Mouse (Mus musculus): ENCODE measurements at regions not wholly inside any gene's neighbourhood (a gene's known extent, or its start where the extent isn't known, plus 50 kb on each side); places are given as distances from the start of the nearest gene placed in this dataset.

- DNase-seq (ENCODE audit: extremely low spot score) = no peak
Measured at GRCm38 (mm10) chr7:137879296-137879695, 441.9 kb downstream of the Glrx3 start.

GRCm38 (mm10) chr7:137882876-137883275 lies 445.5 kb downstream of the Glrx3 start:
- DNase-seq (ENCODE audit: extremely low spot score) = no peak

GRCm38 (mm10) chr7:137883701-137884100 lies 446.3 kb downstream of the Glrx3 start:
- no peak for DNase-seq (ENCODE audit: extremely low spot score)

DNA sequence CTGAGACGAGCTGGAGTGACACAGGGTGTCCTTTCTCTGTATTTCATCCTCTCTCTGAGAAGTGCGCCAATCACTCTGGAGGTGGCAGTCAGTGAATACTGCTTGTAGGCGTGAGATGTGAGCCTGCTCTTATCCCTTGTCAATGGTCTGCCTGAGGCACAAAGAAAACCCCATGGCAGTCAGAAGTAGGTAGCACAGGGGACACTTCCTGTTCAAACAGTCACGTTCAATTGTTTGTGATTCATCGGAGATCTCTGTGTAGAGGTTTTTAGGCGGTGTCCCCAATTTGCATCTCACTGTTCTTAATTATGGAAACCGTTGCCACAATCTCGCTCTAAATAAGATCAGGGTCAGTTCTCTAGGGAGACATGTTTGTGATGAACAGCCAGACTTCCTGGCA lies 447.7 kb downstream of the Glrx3 start:
- no peak for DNase-seq (ENCODE audit: extremely low spot score)

DNA sequence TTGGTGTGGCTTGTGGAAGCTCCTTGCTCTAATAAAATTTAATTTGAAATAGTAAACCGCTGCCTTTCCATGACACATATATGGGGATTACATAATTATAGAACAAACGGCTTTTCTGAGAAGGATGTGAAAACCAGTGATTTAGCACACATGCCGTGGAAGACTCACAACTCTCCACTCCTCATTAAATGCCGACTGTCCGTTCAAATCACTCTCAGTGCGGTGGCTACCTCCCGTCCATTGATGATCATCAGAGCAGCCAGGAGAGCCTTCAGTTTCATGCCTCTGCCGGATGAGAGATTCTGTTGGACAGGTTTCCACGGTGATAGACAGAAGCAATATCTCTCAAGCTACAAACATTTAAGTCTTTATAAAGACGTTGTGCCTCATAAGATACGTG lies 451.3 kb downstream of the Glrx3 start:
- DNase-seq (ENCODE audit: extremely low spot score) = no peak

DNA sequence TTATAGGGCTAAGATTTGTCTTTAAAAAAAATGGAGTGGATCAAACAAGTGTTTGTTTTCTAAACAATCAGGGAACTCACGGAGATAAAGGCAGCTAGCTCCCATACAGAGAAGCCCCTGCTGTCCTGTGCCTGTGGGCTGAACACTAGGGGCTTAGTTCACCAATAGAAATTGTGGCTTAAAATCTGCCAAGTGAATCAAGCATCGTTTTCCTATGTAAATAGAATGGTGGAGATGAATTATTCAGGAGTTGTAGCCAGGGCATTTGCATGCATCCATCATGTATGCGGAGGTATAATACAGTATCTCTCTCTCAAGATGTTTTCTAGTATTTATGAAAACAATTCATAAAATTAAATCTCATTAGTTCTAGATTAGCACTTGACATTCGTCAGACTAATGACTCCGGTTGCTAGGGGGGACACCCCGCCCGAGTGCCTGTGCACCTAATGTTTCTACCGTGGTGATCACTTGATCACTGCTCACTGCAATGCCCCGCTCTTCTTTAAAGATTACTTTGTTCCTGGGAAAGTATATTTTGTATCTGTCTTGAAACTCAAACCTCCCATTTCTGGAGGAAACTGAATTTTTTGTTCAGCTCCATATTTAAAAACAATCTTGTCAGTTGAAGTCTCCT lies 469.1 kb downstream of the Glrx3 start:
- no peak for DNase-seq (ENCODE audit: extremely low spot score)

DNA sequence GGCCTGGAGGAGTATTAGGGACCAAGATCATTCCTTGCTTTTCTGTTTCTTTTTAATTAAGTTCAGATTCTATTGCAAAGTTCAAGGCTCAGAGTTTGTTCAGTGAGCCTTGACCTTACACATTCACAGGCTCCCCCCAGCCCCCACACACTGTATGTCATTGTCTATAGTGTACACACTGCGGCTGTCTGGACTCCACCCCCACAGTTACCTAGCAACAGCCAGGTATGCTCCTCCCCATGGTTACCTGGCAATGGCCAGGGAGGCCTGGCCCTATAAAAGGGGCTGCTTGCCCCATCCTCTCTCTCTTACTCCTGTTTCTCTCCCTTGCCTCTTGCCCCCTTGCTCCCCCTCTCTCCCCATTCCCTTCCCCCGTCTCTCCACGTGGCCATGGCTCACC lies 472.0 kb downstream of the Glrx3 start:
- DNase-seq (ENCODE audit: extremely low spot score) = no peak

DNA sequence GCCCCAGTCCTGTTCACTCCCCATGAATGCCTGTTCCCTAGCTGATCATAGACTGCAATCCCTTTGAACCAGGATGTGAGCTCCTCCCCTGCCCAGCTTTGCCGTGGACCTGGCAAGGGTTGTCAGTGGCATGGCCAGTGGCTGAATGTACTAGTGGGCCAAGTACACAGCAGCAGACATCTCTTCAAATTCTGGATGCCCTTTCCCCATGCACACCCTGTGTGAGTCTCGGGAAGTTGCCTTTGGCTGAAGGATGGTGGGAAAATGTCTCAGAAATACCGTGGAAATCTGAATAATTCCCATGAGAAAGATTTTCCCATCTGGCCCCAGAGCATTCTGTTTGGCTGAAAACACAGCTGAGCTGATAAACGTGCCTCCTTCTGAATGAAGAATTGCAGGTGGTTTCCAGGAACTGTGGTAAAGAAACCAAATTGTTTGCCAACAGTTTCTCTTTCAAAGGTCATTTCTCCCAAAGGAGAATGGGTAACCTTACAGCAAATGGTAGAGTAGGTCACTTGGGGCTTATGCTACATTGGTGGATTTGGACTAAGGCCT lies 476.2 kb downstream of the Glrx3 start:
- no peak for DNase-seq (ENCODE audit: extremely low spot score)

DNA sequence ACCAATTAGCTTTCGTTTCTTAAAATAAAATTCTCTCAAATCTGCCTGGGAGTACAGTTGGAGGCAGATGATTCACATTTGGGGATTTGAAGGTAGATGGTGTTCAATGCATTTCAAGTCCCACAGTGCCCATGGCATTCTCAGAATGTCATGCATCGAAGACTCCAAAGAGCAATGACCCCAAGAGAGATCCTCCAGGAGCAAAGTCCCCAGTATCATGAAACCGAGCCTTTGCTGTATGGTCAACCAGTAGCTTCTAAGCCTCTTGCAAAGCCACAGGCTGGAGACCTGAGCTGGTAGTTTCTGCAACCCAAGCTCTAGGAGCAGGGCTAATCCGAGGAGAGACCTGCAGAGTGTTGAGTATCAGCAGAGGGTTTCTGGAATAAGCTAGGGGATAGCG lies 477.1 kb downstream of the Glrx3 start:
- DNase-seq (ENCODE audit: extremely low spot score) = no peak

- DNase-seq (ENCODE audit: extremely low spot score) = no peak
Measured at GRCm38 (mm10) chr7:137916351-137916750, 478.9 kb downstream of the Glrx3 start.

- no peak for DNase-seq (ENCODE audit: extremely low spot score)
Measured at GRCm38 (mm10) chr7:137924464-137925167, 472.9 kb downstream of the Tcerg1l start.

DNA sequence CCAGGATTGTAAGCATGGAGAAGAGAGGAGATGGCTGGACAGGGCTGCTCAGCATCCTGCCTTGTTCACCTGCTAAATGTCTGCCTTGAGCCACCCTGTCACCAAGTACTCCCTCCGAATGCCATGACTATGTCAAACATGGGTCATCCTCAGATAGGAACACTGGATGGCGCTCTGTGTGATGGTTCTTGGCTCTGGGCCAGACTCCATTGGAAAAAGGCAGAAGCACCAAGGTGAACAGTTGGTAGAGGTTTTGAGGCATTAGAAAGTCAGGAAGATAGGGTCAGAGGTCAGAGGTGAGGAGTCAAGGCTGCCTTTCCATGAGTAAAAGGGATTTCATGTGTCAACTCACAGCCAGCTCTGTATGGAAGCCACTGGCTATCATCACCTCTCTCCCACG lies 471.9 kb downstream of the Tcerg1l start:
- no peak for DNase-seq (ENCODE audit: extremely low spot score)

GRCm38 (mm10) chr7:137927371-137927770 lies 470.2 kb downstream of the Tcerg1l start:
- no peak for DNase-seq (ENCODE audit: extremely low spot score)

DNA sequence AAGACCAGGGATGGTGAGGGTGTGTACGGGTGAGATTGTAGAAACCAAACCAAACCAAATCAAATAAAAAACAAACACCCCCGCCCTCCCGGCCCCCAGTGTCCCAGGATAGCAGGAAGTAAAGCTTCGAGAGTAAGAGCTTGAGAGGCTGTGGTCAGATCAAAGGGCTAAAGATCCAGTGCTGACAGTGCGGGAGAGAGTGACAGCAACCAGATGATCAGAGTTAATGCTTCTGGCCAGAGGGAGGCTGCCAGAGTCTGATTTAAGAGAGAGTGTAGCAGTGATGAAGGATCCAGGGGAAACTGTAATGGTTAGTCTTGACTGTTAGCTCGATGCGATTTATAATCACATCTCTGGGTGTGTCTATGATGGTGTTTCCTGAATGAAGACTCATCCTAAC lies 467.3 kb downstream of the Tcerg1l start:
- peak; percentile 29 for DNase-seq (ENCODE audit: extremely low spot score)

DNA sequence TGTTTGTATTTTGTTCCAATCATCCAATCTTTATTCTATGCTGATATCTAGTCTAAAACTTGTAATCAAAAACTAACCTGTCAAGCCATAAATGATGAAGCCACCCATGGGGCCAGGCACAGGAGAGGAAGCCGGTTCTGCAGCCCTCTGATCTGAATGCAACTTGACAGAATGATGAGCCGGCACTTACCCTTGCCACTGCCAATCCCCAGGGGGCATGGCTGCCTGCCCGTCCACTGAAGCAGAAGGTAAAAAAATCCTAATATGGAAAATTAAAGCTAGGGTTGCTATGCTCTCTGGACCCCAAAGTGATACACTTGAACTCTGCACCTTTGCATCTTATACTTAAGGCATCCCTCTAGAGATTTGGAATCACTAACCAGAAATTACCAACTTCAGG lies 461.6 kb downstream of the Tcerg1l start:
- no peak for DNase-seq (ENCODE audit: extremely low spot score)

- DNase-seq (ENCODE audit: extremely low spot score) = no peak
Measured at GRCm38 (mm10) chr7:137939116-137939515, 458.4 kb downstream of the Tcerg1l start.

DNA sequence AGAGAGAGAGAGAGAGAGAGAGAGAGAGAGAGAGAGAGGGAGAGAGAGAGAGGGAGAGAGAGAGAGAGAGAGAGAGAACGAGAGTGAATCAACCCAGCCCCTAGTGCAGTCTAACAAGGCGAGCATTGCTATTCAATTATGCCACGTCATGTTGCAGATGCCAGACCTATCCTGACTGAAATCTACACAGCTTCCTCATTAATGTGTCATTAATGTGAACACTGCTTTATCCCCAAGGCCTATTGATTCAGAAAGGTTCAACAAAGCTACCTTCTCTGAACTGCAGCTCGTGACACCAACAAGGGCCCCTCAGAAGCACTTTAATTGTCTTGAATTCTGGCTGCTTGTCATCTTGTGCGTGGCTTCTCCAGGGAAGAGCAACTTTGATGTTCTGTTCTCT lies 457.4 kb downstream of the Tcerg1l start:
- no peak for DNase-seq (ENCODE audit: extremely low spot score)

DNA sequence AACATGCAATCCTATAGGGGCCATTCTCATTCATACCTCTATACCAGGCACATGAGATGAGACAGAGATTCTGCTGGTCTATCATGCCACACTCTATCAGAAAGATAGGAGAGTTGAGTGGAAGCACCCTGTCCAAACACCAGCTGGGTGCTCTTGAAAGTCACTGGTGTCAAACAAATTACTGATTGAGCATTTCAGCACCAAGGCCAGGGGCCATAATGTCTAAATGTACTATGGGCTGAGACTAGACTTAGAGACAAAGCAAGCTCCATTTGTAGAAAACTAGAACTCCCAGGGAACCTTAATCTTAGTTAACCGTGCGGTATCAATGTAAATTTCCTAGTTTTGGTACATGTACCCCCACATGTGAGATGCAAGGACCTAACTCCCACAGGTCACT lies 452.5 kb downstream of the Tcerg1l start:
- no peak for DNase-seq (ENCODE audit: extremely low spot score)

GRCm38 (mm10) chr7:137947424-137947823 lies 450.1 kb downstream of the Tcerg1l start:
- DNase-seq (ENCODE audit: extremely low spot score) = peak; percentile 54

DNA sequence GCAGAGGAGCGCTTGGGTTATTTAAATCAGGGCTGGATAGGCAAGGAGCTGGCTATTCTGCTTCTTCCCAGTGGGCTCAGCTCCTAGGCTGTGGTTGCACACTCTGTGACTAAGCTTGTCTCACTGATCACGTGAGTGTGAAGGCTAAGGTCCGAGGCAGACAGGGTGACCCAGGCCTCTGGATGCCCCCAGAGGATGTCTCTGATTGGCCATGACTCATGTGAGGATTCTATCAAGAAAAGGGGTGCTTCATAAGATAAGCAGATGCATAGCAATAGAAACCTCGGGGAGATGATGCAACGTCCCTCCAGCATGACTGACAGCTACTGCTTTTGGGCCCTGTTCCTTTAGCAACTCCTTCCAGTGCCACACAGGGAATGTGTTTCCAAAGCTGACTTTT lies 440.2 kb downstream of the Tcerg1l start:
- DNase-seq (ENCODE audit: extremely low spot score) = no peak

GRCm38 (mm10) chr7:137957848-137958247 lies 439.7 kb downstream of the Tcerg1l start:
- no peak for DNase-seq (ENCODE audit: extremely low spot score)

- no peak for DNase-seq (ENCODE audit: extremely low spot score)
Measured at GRCm38 (mm10) chr7:137963470-137964095, 433.9 kb downstream of the Tcerg1l start.

GRCm38 (mm10) chr7:137974705-137975104 lies 422.8 kb downstream of the Tcerg1l start:
- no peak for DNase-seq (ENCODE audit: extremely low spot score)
